Mouse (Mus musculus) lung, embryonic 14.5 days (tissue): ENCODE results near the gene Rassf8. TPM values are rescaled to one million over a fixed set of nuclear protein-coding genes. Genes with fewer than 3 reads are reported as not detected.
A peak's percentile ranks its signal among the peaks of the same experiment; 100 is the strongest.

Experiments
- ATAC-seq: fragments of 200-750 bp; cut with Nextera tagmentation; 2 replicates; pipeline ENCODE4 v1.8.0; 2017; ENCODE audit warnings: mild to moderate bottlenecking, moderate TSS enrichment, moderate library complexity; ENCODE audit not compliant: insufficient read depth
- DNase-seq: peaks from one replicate; pipeline ENCODE4 v3.0.0-alpha.2; 2015
- H3K27ac ChIP-seq: fragments of 300-500 bp; sonication (generic); 2 replicates; pipeline ENCODE4 v1.5.1; 2014; ENCODE audit warnings: low read depth, mild to moderate bottlenecking, moderate library complexity
- H3K27me3 ChIP-seq: fragments of 300-500 bp; sonication (generic); 2 replicates; pipeline ENCODE4 v1.6.1; 2014; ENCODE audit warnings: low read length, control low read depth; ENCODE audit not compliant: insufficient read depth
- H3K36me3 ChIP-seq: fragments of 300-500 bp; sonication (generic); 2 replicates; pipeline ENCODE4 v1.6.1; 2014; ENCODE audit warnings: control low read depth; ENCODE audit not compliant: insufficient read depth
- H3K4me1 ChIP-seq: fragments of 300-500 bp; sonication (generic); 2 replicates; pipeline ENCODE4 v1.6.1; 2014; ENCODE audit warnings: antibody characterized with exemption, control low read depth; ENCODE audit not compliant: insufficient read depth
- H3K4me2 ChIP-seq: fragments of 300-500 bp; sonication (generic); 2 replicates; pipeline ENCODE4 v1.6.1; 2014; ENCODE audit warnings: mild to moderate bottlenecking
- H3K4me3 ChIP-seq: fragments of 300-500 bp; sonication (generic); 2 replicates; pipeline ENCODE4 v1.5.1; 2014; ENCODE audit warnings: low read depth, low read length
- H3K9ac ChIP-seq: fragments of 300-500 bp; sonication (generic); 2 replicates; pipeline ENCODE4 v1.6.1; 2014
- H3K9me3 ChIP-seq: fragments of 300-500 bp; sonication (generic); 2 replicates; pipeline ENCODE4 v1.6.1; 2016; ENCODE audit warnings: low read depth, low read length, control low read depth
- CTCF ChIP-seq: IDR thresholded peaks from 2 replicates; pipeline ENCODE4 v1.5.1; 2016; ENCODE audit warnings: antibody characterized with exemption, low read depth
- WGBS: fragments of 180-500 bp; shearing (Covaris S2); extraction: QIAGEN DNeasy Blood & Tissue Kit; methylation state at CpG from one replicate; pipeline ENCODE4 v1.1.7; 2014; 5-methylcytosine and 5-hydroxymethylcytosine counted together
- polyA plus RNA-seq: library from polyadenylated mRNA; unstranded; fragments of >200 nt; fragmentation: Nextera tagmentation; extraction: Ambion mirVana; gene quantifications from 2 replicates; pipeline ENCODE4 v1.2.1, GENCODE M21; 2014

Gene Rassf8
- polyA plus RNA-seq, 1 experiment from 2014 or later, result 11.7 TPM

DNA sequence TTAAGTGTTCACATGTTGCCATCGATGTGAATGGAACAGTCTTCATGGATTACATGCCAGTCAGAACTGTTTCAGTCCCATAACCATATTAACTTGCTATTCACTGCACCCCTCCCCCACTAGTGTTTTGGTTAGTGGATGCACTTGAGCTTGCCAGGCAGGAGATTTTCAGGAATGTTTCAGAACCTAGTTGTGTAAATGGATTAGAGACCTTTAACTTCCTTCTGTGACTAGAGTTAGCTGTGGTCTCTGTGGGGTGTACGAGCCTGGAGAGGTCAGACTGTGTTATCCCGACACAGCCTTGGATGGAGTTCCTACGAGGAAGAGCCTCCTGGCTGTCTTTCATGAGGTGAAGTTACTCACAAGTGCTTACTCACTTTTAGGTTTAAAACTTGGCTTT is 29.7 kb downstream of the Rassf8 start:
- Histone ChIP-seq H3K9me3 (no peaks in the 10 kb centered on the region), H3K9ac (no peak overlapping the region), H3K4me3 (no peak overlapping the region), H3K4me2 (no peak overlapping the region), H3K4me1 (peaks cover 8% of the 10 kb centered on the region; the same call in 1 of the 2 replicates), H3K27me3 (no peaks in the 10 kb centered on the region), H3K27ac (no peak overlapping the region), H3K36me3 (no peaks in the 10 kb centered on the region)
- WGBS, result 73% methylated on average over 4 of the region's 4 CpGs
- no peak for TF ChIP-seq CTCF
- ATAC-seq (no peak), DNase-seq (no peak)

DNA sequence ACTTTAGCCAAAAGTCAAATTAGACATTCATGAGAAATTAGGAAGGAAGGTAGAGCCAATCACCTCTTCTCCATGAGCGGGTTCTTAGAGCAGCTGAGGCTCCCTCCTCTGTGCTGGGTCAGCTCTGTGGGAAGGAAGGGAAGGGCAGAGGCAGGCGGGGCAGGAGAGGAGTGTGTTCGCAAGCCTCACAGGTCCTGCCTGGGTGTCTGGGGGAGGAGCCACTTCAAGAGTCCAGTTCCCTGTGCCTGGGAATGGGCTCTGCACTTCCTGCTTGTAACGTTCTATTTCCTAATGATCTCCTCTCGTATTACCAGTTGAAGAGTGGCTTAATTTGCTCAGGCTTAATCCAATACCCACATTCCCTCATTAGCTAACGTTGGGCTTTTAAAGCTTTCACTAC is 32.8 kb downstream of the Rassf8 start:
- Histone ChIP-seq H3K4me1 (peaks cover 8% of the 10 kb centered on the region; the same call in 1 of the 2 replicates), H3K36me3 (no peaks in the 10 kb centered on the region), H3K9me3 (no peaks in the 10 kb centered on the region), H3K9ac (no peak overlapping the region), H3K4me2 (no peak overlapping the region), H3K27me3 (no peaks in the 10 kb centered on the region), H3K27ac (no peak overlapping the region), H3K4me3 (no peak overlapping the region)
- ATAC-seq (peak; percentile 86), DNase-seq (peak; percentile 54)
- no peak for TF ChIP-seq CTCF
- 22% methylated on average over 6 of the region's 6 CpGs for WGBS

DNA sequence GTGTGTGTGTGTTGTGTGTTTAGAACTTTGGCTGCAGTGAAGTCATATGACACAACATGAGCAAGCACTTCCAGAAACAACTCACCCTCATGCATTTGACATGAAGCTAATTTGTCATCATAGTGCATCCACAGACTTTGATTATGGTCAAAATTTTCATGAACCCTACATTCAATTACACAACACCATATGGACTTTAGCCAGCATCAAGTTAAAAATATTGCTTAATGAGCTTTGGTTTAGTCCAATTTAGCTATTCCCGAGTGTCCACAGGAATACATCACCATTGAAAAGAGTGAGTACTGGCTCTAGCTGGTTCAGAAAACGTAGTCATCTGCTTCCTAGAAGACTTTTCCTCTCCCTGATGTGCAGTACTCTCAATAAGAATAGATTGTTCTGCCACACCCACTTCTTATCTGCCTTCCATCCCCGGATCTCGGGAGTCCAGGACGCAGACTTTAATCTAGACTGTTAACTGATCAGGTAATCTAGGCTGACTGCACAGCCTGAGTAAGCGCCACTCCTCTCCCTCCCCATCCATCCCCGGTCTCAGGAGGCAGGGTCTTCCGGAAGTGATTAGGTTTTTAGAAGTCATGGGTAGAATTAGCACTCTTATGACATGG is 33.7 kb downstream of the Rassf8 start:
- H3K36me3 ChIP-seq, result no peaks in the 10 kb centered on the region
- DNase-seq, result no peak
- H3K27ac ChIP-seq, result no peak overlapping the region
- no peaks in the 10 kb centered on the region for H3K9me3 ChIP-seq
- no peaks in the 10 kb centered on the region for H3K27me3 ChIP-seq
- no peak for ATAC-seq
- 57% methylated on average over 8 of the region's 8 CpGs for WGBS
- no peak overlapping the region for H3K4me2 ChIP-seq
- no peak overlapping the region for H3K4me3 ChIP-seq
- H3K4me1 ChIP-seq, result peaks cover 8% of the 10 kb centered on the region; the same call in 1 of the 2 replicates
- no peak overlapping the region for H3K9ac ChIP-seq
- TF ChIP-seq CTCF, result no peak

DNA sequence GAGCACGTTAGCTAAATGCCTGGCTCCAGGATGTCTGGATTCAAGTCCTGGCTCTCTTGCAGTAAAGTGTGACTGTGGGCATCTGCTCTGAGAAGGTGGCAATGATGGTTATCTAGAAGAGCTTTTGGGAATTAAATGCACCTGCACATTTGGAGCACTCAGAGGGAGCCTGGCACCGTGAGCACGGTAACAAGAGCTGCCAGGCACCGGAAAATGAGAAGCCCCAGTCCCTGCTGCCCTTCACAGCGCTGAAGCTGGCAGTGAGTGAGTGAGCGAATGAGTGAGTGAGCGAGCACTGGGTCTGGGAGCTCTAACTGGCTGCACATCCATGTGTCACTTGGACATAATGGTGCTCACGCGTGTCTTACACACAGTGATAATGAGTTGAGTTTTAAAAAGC is 34.7 kb downstream of the Rassf8 start:
- H3K27me3 ChIP-seq, result no peaks in the 10 kb centered on the region
- H3K4me1 ChIP-seq, result peaks cover 8% of the 10 kb centered on the region; the same call in 1 of the 2 replicates
- H3K4me3 ChIP-seq, result no peak overlapping the region
- no peaks in the 10 kb centered on the region for H3K36me3 ChIP-seq
- H3K4me2 ChIP-seq, result no peak overlapping the region
- ATAC-seq, result no peak
- TF ChIP-seq CTCF, result no peak
- no peak overlapping the region for H3K27ac ChIP-seq
- no peak overlapping the region for H3K9ac ChIP-seq
- no peaks in the 10 kb centered on the region for H3K9me3 ChIP-seq
- 83% methylated on average over 9 of the region's 9 CpGs for WGBS
- no peak for DNase-seq

DNA sequence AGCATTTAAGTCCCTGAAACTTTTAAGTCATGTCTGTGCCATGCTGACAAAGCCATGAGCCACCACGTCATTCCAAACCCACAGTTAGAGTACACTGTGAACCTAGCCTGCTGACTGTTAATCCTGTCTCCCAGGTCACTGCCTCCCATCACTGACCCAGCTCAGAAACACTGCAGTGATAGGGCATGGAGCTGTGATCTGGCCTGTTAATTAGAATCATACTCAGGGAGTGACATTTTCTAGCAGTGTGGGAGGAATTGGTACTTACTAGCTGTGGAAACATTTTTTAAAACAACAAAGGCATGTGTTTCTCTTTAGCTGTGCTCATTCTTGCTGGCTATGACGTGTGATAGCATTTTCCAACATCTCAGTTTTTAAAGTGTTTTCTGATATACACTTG is 35.4 kb downstream of the Rassf8 start:
- WGBS, result 71% methylated on average over 2 of the region's 2 CpGs
- H3K4me3 ChIP-seq, result no peak overlapping the region
- peaks cover 8% of the 10 kb centered on the region; the same call in 1 of the 2 replicates for H3K4me1 ChIP-seq
- H3K4me2 ChIP-seq, result no peak overlapping the region
- DNase-seq, result no peak
- H3K36me3 ChIP-seq, result no peaks in the 10 kb centered on the region
- no peaks in the 10 kb centered on the region for H3K27me3 ChIP-seq
- no peak for ATAC-seq
- H3K27ac ChIP-seq, result no peak overlapping the region
- no peaks in the 10 kb centered on the region for H3K9me3 ChIP-seq
- H3K9ac ChIP-seq, result no peak overlapping the region
- TF ChIP-seq CTCF, result no peak

DNA sequence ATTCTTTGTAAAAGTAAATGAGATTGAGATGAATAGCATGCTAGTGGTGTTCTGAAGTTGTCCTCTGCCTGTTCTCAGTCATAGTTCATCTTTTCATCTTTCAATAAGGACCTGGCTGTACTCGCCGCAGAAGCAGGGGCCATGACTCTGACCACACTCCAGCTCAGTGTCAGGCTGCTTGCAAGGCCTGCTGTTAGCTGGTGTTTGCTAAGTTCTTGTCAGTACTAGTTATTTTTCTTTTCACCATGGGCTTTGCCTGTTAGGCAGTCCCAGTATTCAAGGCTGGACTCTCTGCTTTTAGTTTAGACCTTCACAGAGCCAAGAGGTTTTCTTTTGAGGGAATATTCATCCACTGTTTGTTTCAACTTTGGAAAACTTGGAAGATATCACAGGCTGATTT is 40.8 kb downstream of the Rassf8 start:
- DNase-seq (no peak), ATAC-seq (no peak)
- no peak overlapping the region for H3K9ac ChIP-seq
- 74% methylated on average over 2 of the region's 2 CpGs for WGBS
- H3K4me2 ChIP-seq, result no peak overlapping the region
- H3K27me3 ChIP-seq, result no peaks in the 10 kb centered on the region
- no peak for TF ChIP-seq CTCF
- H3K9me3 ChIP-seq, result no peaks in the 10 kb centered on the region
- H3K27ac ChIP-seq, result no peak overlapping the region
- H3K36me3 ChIP-seq, result no peaks in the 10 kb centered on the region
- no peak overlapping the region for H3K4me3 ChIP-seq
- H3K4me1 ChIP-seq, result no peaks in the 10 kb centered on the region

DNA sequence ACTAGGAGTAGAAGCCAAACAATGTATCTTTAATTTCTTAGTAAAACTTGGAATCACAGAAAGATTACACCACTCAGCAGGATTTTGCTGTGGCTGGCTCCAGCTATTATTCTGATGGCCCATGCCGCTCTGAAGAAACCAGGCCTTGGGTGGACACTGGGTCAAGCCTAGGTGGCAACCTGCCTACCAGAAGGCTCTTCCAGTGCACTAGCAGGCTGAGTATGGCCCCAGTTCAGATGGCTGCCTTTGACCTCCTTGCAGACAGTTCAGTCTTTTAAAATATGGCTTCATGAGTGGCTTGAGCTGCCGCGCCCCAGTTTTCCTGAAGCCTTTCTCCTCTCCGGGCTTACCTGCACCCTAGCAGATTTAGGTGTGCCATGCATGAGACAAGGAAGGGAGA is 43.2 kb downstream of the Rassf8 start:
- no peak for DNase-seq
- Histone ChIP-seq H3K9me3 (no peaks in the 10 kb centered on the region), H3K4me1 (no peaks in the 10 kb centered on the region), H3K27ac (no peak overlapping the region), H3K9ac (no peak overlapping the region), H3K4me2 (no peak overlapping the region), H3K4me3 (no peak overlapping the region), H3K36me3 (no peaks in the 10 kb centered on the region), H3K27me3 (no peaks in the 10 kb centered on the region)
- WGBS, result 94% methylated on average over 4 of the region's 4 CpGs
- ATAC-seq, result no peak
- TF ChIP-seq CTCF, result no peak
